Mouse (Mus musculus) lung, adult 2 months (tissue): ENCODE measurements around the gene Cbx2. TPM values are rescaled to one million over a fixed set of nuclear protein-coding genes. Genes with fewer than 3 reads are reported as not detected.

Experiments
- DNase-seq: peaks from one replicate; pipeline ENCODE4 v3.0.0; 2022
- H3K4me1 ChIP-seq: fragments of 200-500 bp; 2 replicates; pipeline ENCODE4 v1.6.1; 2011; ENCODE audit warnings: low read length; ENCODE audit not compliant: control insufficient read depth, insufficient read depth
- H3K4me3 ChIP-seq: fragments of 200-500 bp; replicated peaks from 2 replicates; pipeline ENCODE3; 2011; ENCODE audit warnings: low read depth, mild to moderate bottlenecking, control low read depth, low read length; ENCODE audit errors: extremely low read depth
- CTCF ChIP-seq: fragments of 200-500 bp; IDR thresholded peaks from 2 replicates; pipeline ENCODE4 v1.5.1; 2011; ENCODE audit warnings: mild to moderate bottlenecking, low read length, control low read depth; ENCODE audit not compliant: insufficient read depth
- POLR2A ChIP-seq: fragments of 200-500 bp; IDR thresholded peaks from 2 replicates; pipeline ENCODE4 v1.6.1; 2011; ENCODE audit warnings: low read depth, mild to moderate bottlenecking, control low read depth, low read length, borderline replicate concordance; ENCODE audit errors: extremely low read depth
- WGBS: fragments of 180-500 bp; shearing (Covaris S2); methylation state at CpG from one replicate; pipeline ENCODE4 v1.1.7; 2018; 5-methylcytosine and 5-hydroxymethylcytosine counted together
- polyA plus RNA-seq: library from polyadenylated mRNA; depleted of rRNA; stranded (reverse); fragments of >200 nt; gene quantifications from 2 replicates; pipeline ENCODE4 v1.2.3, GENCODE M21; 2012

Cbx2 gene
- polyA plus RNA-seq, 1 experiment = 4.4 TPM

DNA sequence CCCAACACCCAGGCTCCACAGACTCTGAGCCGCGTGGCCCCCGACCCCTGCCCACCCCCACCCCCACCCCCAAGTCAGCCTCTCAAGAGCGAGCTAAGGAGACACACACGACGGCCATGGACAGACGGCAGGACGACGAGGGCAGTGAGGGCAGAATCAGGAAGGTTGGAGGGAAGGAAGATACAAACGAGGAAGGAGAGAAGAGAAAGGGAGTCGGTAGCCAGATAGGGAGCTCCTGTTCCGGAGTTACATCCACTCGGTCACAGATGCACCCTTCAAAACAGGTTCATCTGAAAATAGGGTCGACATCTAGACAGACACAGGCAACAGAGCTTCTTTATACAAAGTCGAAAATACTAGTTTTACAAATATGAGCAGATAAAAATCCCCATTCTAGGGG lies 13.7 kb downstream of the Cbx2 start:
- 31% methylated on average over 15 of the region's 15 CpGs for WGBS
- no peak overlapping the region for H3K4me3 ChIP-seq
- H3K4me1 ChIP-seq = peaks cover 10% of the 10 kb centered on the region
- TF ChIP-seq CTCF (no peak), POLR2A (no peak)
- no peak for DNase-seq

- WGBS = 26% methylated on average over 57 of the region's 57 CpGs
- H3K4me3 ChIP-seq = peak overlapping the region; percentile 28
- no peak for TF ChIP-seq CTCF
- TF ChIP-seq POLR2A = no peak
- peaks cover 12% of the 10 kb centered on the region for H3K4me1 ChIP-seq
- no peak for DNase-seq
These were observed 14.4 kb downstream of the Cbx2 start for GRCm38 (mm10) chr11:119036934-119037779.

DNA sequence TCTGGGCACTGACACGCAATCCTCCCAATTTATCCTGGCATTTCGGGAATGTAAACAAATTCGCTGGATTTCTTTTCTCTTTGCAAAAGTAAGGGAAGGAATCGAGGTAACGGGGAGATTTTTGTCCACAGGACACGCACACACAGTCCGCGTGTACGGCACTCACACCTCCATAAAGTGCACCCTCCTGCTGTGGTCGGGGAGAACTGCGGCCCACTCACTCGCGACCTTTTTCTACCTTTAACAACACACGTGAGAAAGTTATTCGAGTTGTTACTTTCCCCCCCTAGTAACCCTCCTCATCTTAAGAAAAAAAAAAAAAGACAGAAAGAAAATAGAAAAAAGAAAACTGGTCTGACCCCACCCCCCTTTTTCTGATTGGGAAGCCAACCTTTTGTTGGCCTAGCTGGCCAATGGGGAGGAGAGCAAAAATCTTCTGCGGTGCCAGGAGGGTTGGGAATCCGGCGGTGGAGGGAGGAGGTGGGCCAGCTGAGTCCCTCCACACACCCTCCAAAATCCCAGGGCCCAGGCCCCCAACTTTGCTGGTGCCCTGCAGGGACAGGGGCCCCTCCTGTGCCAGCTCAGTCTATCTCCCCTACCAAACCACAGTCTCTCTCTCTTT lies 15.1 kb downstream of the Cbx2 start:
- TF ChIP-seq POLR2A = no peak
- no peak for TF ChIP-seq CTCF
- Histone ChIP-seq H3K4me3 (no peak overlapping the region), H3K4me1 (peaks cover 12% of the 10 kb centered on the region)
- no peak for DNase-seq
- WGBS = 66% methylated on average over 18 of the region's 18 CpGs

- TF ChIP-seq CTCF = no peak
- no peak for TF ChIP-seq POLR2A
- Histone ChIP-seq H3K4me1 (peaks cover 12% of the 10 kb centered on the region), H3K4me3 (no peak overlapping the region)
- DNase-seq = no peak
- 86% methylated on average over 22 of the region's 22 CpGs for WGBS
These were observed 16.2 kb downstream of the Cbx2 start for GRCm38 (mm10) chr11:119038744-119039484.

DNA sequence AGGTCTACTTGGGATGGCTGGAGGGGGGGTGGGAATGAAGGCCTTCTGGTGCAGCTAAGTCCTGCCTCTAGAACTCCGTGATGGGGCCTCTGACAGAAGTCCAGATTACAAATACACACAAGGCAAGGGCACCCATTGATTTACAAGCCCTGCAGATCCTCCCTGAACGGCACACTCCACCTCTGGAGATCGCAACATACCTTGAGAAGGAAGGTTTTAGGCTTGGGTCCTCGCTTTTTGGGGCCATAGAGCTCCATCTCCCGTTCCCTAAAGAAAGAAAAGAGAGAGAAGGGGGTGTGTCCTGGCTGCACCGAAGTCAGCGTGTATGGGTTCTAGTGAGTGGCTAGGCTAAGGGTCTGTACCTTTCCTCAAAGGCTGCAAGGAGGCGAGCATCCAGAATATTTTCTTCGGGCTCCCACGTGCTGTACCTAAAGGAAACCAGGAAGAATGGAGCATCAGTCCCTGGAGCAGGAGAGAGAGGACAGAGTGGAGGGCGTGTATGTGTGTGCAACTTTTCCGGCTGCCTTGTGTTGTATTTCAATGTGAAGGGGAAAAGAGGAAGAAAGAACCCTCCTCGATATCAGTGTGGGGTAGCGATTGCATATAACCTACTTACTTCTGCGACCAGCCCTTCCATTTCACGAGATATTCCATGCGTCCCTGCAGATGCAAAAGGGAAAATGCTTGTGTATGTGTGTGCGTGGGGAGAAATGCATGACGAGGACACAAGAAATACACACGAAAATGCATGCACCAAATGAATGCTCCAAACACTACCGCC lies 17.2 kb downstream of the Cbx2 start:
- WGBS = 26% methylated on average over 21 of the region's 21 CpGs
- Histone ChIP-seq H3K4me3 (peak overlapping the region; percentile 65), H3K4me1 (peaks cover 14% of the 10 kb centered on the region)
- no peak for TF ChIP-seq CTCF
- no peak for TF ChIP-seq POLR2A
- no peak for DNase-seq

DNA sequence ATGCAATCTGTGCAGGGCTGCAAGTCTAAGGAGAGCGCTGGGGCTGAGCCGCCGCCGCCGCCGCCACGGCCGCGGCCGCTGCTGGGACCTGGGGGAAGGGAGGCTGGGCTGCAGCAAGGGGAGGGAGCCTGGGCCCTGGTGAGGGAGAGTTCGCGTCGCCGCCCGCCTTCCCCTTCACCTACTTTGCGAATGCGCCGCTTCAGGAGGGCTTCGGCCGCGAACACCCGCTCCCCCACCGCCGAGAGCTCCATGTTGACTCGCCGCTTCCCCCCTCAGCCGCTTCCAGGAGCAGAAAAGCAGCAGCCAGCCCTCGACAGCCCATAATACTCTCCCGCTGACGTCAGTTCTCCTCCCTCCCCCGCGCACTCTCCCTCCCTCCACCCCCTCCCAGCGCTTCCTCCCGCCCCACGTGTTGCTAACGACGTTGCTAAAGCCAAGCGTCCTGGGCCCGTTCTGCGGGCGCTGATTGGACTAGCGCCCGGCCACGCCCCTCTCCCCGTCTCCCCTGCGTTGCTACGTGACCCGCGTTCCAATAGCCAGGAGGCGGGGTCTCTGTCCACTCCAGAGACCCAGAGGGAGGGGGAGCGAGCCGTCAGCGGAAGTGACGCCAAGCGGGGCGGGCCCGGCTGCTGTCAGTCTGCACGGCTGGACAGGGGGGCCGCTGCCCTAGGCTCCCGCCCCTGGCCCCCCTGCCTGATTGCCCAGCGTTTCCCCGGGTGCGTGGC lies 18.0 kb downstream of the Cbx2 start, which contains the start of gene Cbx8:
TSS of gene Cbx8 (minus strand) at position 370 of the 725 bp plus-strand sequence.
- under 1% methylated on average over 62 of the region's 63 CpGs for WGBS
- Histone ChIP-seq H3K4me3 (peak within 1 kb of the TSS; percentile 74), H3K4me1 (peaks cover 14% of the 10 kb centered on the region)
- peak; percentile 99 for DNase-seq
- peak; percentile 94; the same call in 1 of the 2 replicates for TF ChIP-seq POLR2A
- no peak for TF ChIP-seq CTCF

DNA sequence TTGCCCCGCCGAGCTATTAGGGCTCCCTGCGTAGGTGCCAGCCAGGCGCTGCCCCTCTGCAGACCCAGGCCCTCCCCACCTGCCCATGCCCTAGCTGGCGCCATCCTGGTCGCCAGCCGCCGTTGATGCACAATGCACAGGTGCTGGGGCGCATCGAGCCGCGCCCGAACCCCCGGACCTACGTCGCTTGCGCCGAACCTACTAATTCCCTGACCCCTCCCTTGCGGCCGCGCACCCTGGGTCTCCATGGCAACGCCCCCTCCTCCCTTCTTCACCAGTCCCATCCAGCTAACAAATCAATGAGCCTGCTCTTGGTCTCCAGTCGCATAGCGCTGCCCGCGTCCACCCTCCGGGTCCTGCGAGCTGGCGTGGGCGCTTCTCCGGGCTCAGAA lies 18.6 kb downstream of the Cbx2 start:
- DNase-seq = no peak
- H3K4me3 ChIP-seq = peak overlapping the region; percentile 74
- no peak for TF ChIP-seq POLR2A
- peaks cover 15% of the 10 kb centered on the region for H3K4me1 ChIP-seq
- under 1% methylated on average over 31 of the region's 31 CpGs for WGBS

DNA sequence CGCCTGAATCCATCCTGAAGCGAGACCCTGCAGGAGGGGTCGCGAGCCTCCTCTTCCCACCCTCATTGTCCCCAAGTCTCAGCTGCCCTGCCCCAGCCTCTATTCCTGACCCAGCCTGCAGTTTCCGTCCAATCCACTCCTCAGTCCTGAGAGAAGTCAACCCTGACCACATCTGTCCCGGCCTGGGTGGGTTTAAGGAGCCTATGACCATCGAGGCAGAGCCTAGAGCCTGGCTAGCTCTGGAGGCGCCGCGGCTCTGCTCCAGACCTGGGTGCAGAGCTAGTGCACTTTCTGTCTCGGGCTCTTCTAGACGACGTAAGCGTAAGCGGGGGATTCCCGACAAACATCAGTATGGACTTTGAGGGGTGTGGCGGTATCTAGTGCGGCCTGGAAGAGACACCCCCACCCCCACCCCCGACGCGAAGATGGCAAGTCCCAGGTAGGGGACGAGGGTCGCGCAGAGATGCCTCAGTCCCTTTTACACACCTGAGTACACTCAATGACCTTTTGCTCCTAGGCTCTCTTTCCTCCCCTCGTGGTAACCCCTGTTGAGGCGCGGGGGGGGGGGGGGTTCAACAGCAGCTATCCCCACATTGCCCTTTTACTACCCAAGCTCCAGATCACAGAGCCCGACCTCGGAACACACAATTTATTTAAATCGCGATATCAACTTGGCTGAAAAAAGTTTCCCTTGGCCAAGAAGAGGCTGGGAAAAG lies 19.1 kb downstream of the Cbx2 start:
- no peak for DNase-seq
- Histone ChIP-seq H3K4me1 (peaks cover 20% of the 10 kb centered on the region), H3K4me3 (no peak overlapping the region)
- TF ChIP-seq CTCF (no peak), POLR2A (no peak)
- WGBS = 3% methylated on average over 31 of the region's 31 CpGs
